Comparison of ENCODE assay signal across 10 mouse cellular contexts in the genomic region with DNA sequence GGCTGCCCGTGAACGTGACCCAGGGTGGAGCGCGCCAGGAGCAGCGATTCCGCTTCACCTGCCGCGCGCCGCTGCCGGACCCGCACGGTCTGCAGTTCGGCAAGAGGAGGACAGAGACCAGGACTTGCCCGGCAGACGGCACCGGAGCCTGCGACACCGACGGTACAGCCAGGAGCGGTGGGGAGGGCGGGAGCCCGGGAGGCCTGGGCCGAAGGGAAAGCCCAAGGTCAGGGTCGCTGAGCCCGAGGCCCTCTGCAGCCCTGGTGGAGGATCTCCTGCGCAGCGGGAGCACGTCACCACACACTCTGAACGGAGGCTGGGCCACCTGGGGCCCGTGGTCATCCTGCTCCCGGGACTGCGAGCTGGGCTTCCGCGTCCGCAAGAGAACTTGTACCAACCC.
DNase-seq lines count a peak whose midpoint lies in the region; ATAC-seq and TF ChIP-seq lines count a peak whose summit lies in the region.
"Had no signal": no experiment of that assay in that cellular context is flagged by ENCODE, and none has a peak within 500 bp of the region (broad histone marks: within the 10 kb centered on the region; RNA-seq: fewer than 3 reads in every experiment).

No protein-coding gene starts in this region.

- no peak for TF ChIP-seq CTCF in testis, adult 2 months (IDR thresholded peaks at IDR 0.05; ENCODE audit: control insufficient read depth, insufficient read depth, insufficient replicate concordance, low read depth, low read length)

- no peak overlapping the region for H3K9ac ChIP-seq in liver, embryonic 12.5 days

- no peak for ATAC-seq in liver, embryonic 12.5 days
- ATAC-seq in frontal cortex, adult (ENCODE audit: low TSS enrichment), result no peak
- ATAC-seq: activated CD4-positive, CD25-positive, alpha-beta regulatory T cell, adult 4 months had no signal

- H3K4me2 ChIP-seq in liver, embryonic 12.5 days, result peak overlapping the region; percentile 54

- no peaks in the 10 kb centered on the region for H3K36me3 ChIP-seq in testis, adult 2 months (ENCODE audit: control insufficient read depth, insufficient read depth, low read length)
- no peaks in the 10 kb centered on the region for H3K36me3 ChIP-seq in liver, embryonic 12.5 days

- no peak for DNase-seq in testis, postnatal 10 days (ENCODE audit: low spot score)
- peak; percentile 9 to 12 for DNase-seq in heart, postnatal 10 days
- no peak for DNase-seq in thymus, postnatal 36 days
- no peak for DNase-seq in cerebellum, postnatal 4 days (ENCODE audit: low spot score in 2 of 2)
- no peak for DNase-seq in cerebellum, adult 8-10 months
- DNase-seq: gastrocnemius, postnatal 14 days had no signal

- H3K9me3 ChIP-seq in liver, embryonic 12.5 days (replicated peaks), result no peaks in the 10 kb centered on the region

- no peak for TF ChIP-seq POLR2A in testis, adult 2 months (IDR thresholded peaks at IDR 0.05; ENCODE audit: control insufficient read depth, low read depth, low read length)

- H3K27ac ChIP-seq in testis, adult 2 months (ENCODE audit: control insufficient read depth, insufficient read depth, low read depth, low read length), result no peak overlapping the region
- no peak overlapping the region for H3K27ac ChIP-seq in liver, embryonic 12.5 days

- H3K4me1 ChIP-seq in testis, adult 2 months (ENCODE audit: control insufficient read depth, insufficient read depth, low read length), result peaks cover 7% of the 10 kb centered on the region
- no peaks in the 10 kb centered on the region for H3K4me1 ChIP-seq in liver, embryonic 12.5 days

- WGBS in liver, embryonic 12.5 days (ENCODE audit: insufficient replicate concordance), result 12% methylated on average over 36 of the region's 36 CpGs

- peak overlapping the region; percentile 65 for H3K4me3 ChIP-seq in testis, adult 2 months (ENCODE audit: control insufficient read depth, low read depth, low read length)
- peak overlapping the region; percentile 31 for H3K4me3 ChIP-seq in liver, embryonic 12.5 days

- 0 out of 2 replicates have a peak, but pooled peaks cover 2% of the 10 kb centered on the region for H3K27me3 ChIP-seq in testis, adult 2 months (ENCODE audit: control insufficient read depth, insufficient read depth, low read length)
- peaks cover 86% of the 10 kb centered on the region for H3K27me3 ChIP-seq in liver, embryonic 12.5 days (replicated peaks)

- intact Hi-C loops in heart, postnatal 10 days (cut with DNase I), result no loop called here

Comparison
In these comparisons a context has a peak if more than half of its experiments do, and no peak if none do; other contexts are left out.
1. DNase-seq: peak in heart, postnatal 10 days (2 of 2); none in testis, postnatal 10 days (single experiment), thymus, postnatal 36 days (0 of 2), cerebellum, postnatal 4 days (0 of 2) and cerebellum, adult 8-10 months (single experiment).